Mouse (Mus musculus) kidney, adult 8-10 months (tissue): ENCODE results near the gene Gper1.
"Not testable (repeated sequence)": the region's sequence is repeated elsewhere in the genome, so short reads cannot be mapped to it uniquely, and the experiment has no call there.

Experiments used
- DNase-seq, 2 experiments: peaks; one replicate each; pipeline ENCODE4 v3.0.0; 2022

Gene Gper1

DNA sequence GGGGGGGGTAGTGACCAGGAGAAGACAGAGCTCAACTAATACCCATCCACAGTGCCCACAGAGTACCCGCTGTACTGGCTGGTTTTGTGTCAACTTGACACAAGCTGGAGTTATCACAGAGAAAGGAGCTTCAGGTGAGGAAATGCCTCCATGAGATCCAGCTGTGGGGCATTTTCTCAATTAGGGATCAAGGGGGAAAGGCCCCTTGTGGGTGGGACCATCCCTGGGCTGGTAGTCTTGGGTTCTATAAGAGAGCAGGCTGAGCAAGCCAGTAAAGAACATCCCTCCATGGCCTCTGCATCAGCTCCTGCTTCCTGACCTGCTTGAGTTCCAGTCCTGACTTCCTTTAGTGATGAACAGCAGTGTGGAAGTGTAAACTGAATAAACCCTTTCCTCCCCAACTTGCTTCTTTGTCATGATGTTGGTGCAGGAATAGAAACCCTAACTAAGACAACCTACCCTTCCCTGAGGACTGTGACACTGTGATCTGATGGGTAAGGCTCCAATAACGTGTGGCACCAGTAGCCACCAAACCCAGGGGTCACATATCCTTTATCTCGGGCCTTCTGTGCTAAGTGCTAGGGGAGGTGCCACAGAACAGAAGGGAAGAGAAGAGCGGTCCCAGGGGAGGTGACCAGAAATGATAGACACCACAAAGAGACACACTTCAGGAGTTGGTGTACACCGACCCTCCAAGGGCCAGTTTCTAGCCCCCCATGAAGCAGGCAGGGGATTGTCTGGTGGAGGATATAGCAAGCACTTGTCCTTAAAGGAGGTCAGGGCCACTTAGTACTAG, 32.4 kb upstream of the Gper1 start:
- DNase-seq: not testable (repeated sequence)

DNA sequence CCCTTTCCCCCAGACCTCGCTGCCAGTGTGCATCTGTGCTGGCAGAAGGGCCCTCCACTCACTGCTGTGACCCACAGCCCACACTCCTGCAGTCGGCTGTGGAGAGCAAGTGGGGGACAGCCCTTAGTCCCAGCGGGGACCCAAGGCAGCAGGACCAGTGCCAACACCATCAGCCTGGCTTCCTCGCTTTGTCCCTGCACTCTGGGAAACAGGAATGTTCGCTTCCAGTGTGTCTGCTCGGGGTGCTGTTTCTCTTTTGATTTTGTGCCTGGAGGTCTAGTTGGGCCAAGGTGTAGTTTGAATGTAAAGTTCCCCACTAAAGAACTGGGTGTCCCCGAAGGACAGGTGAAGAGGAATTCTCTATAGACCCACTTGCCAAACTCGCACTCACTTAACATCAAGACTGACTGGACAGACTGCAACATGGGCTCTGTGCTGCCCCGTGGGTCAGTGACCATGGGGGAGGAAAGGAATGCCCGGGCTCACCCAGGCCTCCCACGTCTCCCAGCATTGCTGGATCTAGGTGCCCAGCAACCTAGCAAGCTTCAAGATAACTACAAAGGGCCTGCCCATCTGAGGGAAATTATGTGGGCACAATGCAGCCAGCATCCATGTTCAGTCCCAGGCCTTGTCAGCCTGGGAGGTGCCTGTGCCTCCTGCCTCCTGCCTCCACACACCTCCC, 31.5 kb upstream of the Gper1 start:
- DNase-seq: no peak

DNA sequence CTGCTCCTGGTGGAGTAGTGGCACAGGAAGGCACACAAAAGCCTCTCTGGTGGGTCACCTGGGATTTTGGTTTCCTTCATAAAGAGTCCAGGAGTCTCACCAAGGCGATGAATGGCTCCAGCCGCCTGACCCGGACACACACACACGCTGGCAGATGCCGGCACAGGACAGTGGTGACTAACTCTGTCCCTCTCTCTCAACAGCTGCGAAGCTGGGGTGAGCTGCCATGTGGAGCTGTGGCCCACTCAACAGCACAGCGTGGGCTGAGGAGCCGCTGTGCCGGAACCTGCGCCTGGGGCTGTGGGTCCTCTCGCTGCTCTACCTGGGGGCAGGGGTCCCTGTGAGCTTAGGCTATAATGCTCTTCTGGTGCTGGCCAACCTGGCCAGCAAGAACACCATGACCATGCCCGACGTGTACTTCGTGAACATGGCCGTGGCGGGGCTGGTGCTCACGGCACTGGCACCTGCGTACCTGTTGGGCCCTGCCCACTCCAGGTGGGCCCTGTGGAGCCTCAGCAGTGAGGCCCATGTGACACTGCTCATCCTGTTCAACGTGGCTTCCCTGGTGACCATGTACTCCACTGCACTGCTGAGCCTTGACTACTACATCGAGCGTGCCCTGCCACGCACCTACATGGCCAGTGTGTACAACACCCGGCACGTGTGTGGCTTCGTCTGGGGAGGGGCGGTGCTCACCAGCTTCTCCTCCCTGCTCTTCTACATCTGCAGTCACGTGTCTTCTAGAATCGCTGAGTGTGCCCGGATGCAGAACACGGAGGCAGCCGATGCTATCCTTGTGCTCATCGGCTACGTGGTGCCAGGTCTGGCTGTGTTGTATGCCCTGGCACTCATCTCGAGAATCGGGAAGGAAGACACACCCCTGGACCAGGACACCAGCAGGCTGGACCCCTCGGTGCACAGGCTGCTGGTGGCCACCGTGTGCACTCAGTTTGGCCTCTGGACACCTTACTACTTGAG, 30.4 kb upstream of the Gper1 start:
- no peak for DNase-seq

DNA sequence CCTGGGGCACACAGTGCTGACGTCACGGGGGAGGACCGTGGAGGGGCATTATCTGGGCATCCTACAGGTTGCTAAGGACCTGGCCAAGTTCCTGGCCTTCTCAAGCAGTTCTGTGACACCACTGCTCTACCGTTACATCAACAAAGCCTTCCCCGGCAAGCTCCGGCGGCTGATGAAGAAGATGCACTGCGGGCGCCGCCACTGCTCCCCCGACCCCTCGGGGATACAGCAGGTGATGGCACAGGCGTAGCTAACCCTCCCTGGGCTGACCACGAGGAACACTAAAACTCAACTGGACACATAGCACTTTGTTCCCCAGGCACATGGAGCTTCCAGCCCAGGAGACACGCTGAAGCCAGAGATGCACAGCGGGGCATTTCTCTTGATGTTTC, 29.8 kb upstream of the Gper1 start:
- DNase-seq: no peak

DNA sequence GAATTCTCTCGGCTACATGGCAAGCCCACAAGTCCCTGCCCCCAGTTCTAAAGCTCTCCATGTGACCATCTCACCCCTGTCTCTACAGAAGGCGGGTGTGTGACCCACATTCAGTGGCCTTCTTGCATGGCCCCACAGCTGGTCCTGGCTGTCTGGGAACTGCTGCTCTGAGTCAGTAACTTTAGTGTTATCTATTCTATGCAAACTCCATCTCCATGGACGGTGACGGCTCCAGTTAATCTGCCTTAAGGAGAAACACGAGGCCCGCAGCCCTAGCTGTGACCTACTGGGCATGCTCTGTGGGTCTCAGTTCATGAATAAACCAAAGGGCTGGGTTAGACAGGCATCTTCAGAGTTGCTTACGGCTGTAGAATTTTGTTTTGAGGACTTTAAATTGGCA, 28.6 kb upstream of the Gper1 start:
- no peak for DNase-seq

GRCm38 (mm10) chr5:139395528-139395927, 27.4 kb upstream of the Gper1 start:
- no peak for DNase-seq

DNA sequence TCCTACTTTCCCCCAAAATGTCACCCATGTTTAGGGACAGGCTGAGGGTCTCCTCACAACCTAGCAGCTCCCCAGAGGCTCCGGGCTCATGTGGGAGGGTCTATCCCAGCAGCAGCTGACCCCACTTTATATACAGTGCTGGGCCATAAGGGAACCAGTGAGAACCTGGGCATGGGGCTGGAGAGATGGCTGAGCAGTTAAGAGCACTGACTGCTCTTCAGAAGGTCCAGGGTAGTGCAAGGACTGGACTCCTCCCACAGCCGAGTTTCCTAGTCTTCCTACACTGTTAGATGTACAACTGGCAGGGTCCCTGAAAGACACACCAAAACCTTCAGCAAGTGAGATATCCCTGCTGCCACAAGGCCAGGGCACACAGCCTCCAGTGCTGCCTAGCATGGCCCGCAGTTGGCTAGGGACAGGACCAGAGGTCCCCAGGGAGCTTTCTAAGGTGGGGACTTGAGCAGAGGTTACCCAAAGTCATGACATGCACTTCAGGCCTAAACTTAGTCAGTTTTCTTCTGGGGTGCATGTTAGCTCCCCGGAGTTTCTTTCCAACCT, 25.5 kb upstream of the Gper1 start:
- no peak for DNase-seq

- peak; percentile 94 to 98 for DNase-seq
These were observed 24.8 kb upstream of the Gper1 start for GRCm38 (mm10) chr5:139397959-139398753.

- no peak for DNase-seq
These were observed 24.2 kb upstream of the Gper1 start for GRCm38 (mm10) chr5:139398786-139399185.

DNA sequence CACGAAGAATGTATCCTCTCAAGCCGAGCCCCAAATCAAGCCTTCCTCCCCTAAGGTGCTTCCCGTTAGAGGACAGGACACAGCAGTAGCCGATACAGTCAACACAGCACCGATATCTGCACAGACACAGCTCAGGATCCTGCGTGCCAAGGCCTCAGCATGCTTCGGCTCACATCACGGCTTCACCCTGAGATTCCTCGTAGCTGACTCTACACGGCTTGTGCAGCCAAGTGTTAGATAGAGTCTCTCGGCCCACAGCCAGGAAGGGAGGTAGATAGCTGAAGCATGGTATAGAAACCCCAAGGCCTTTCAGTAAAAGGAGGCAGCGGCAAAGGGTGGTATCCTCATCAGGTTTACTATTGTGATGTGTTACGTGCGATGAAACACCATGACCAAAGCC, 23.0 kb upstream of the Gper1 start:
- DNase-seq: no peak

GRCm38 (mm10) chr5:139402106-139402505, 20.8 kb upstream of the Gper1 start:
- no peak for DNase-seq

- no peak for DNase-seq
These were observed 19.2 kb upstream of the Gper1 start for GRCm38 (mm10) chr5:139403692-139404260.

DNA sequence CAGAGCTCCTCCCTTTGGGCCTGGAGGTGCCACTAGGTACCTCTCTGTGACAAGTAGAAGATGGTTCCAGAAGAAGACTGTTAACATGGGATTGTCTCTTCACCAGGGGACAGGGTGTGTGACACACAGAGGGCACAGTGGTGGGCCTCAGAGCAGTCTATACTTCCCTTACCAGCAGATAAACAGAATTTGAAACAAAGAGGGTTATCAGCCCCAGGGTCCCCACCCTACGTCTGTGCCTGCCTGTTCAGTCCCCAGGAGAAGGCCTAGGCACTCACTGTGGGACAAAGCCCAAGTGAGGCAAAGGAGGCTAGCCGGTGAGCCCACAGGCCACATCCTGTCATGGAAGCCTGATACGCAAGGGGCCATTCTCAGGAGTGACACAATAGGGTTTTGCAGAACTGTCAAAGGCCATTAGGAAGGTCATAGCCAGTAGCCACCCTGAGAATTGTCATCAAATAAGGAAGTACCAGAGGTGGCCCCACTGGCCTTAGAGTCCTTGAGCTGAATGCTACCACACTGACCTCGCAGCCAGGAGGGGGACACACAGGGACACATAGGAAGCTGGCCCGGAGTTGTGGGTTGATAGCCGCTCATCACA, 18.1 kb upstream of the Gper1 start, which contains the start of gene C130050O18Rik:
TSS of gene C130050O18Rik (plus strand) at position 480 of the 601 bp plus-strand sequence.
- DNase-seq: no peak

GRCm38 (mm10) chr5:139405478-139405877, 17.5 kb upstream of the Gper1 start:
- no peak for DNase-seq

DNA sequence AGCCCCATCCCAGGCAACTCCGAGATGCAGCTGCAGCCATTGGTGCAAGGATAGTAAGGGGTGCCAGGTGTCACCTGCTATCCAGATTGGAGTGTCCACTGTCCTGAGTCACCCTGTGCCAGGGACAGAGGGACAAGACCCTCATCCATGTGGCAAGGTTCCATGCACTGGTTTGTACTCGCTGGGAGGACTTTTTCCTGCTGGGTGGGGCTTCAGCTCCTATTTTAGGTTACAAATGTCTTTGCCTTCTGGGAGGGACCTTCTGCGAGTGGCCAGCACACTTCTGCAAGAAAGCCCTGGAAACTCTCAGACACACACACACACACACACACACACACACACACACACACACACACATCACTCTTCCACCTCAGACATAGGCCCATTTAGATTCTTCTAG, 17.0 kb upstream of the Gper1 start:
- no peak for DNase-seq

DNA sequence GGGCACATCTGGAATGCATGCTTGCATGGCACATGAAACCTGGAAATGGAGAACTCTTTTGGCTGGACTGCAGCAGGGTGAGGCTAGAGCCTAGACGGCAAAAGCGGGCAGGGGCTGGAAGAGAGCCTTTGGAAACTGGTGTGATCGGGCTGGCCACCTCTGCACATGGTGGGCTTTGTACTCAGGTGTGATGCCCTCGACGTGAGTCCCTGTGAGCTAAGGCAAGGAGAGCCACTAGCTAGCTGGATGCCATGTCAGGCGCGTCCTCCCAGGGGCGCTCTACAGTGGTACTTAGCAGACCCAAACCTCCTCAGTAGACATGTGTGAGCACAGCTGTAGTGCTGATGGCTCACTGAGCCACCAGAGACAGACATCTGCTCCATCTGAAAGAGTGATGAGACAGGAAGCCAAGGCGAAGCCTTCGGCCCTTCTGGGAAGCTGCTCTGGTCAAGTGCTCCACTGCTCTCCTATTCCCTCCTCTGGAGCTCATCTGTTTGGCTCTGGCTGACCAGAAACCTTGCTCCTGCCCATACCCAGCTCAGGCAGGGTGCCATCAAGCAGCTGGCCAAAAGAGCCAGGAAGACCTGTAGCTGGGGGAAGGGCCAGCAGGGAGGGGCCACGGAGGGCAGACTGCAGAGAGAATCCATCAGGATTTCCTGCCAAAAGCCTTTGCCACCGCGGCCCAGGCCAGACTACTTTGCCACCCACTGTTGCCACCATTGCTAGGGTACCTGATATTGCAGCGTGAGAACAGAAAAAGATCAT, 15.6 kb upstream of the Gper1 start:
- no peak for DNase-seq

- no peak for DNase-seq
These were observed 14.4 kb upstream of the Gper1 start for GRCm38 (mm10) chr5:139408511-139408910.

DNA sequence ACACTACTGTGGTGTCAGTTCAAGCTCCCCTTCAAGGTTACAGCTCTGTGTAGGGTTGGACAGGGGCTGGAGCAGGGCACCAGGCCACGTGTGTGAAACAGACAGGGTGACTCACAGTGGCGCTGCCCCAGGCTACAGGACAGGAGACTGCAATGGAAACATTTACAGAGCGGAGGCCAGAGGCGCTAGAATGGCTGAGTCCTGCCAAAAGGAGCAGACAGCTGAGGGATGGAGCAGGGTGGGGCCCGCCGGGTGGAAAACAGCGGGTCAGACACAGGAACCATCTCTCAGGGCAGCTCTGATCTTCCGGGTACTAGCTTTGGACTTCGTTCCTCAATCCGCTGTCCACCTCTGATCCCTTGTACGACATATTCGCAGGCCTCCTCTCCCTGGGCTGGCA, 13.5 kb upstream of the Gper1 start:
- DNase-seq: peak; percentile 40 to 48

DNA sequence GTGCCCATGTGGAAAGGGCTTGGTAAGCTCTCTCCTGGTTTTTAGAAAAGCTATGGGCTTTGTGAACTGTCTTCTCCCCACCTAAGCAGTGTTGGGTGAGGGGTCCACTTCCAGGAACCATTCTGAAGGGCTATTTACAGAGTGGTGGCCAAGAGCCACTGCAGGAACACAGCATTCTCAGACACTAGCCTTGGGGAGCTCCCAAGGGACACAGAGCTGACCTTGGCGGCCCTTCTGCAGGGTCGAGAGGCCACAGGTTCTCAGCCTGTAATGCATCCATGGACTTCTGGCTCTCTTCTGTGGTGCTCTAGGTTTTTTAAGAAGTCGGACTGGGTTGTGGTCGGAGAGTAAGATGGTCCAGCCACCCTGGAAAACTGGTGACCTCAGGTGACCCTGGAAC, 12.9 kb upstream of the Gper1 start:
- DNase-seq: no peak

DNA sequence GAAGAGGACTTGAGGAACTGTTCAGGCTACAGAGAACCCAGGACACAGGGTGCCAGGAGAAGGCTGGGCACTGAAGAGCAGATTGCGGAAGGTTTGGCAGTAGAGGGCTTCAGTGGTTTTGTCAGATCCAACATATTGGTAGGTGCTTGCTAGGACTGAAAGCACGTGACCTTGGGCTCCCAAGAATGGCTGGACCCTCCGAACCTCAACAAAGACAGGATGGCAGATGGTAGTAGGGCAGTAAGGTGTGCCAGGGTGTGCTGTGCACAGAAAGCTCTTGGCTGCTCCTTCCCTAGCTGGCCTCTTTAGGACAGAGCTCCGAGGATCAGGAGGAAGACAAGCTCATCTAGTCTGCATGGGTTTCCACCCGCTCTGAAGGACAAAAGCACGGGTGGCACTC, 11.8 kb upstream of the Gper1 start:
- DNase-seq: no peak
